Mouse (Mus musculus) embryonic fibroblast, embryonic 13.5 days (primary cell): ENCODE measurements around the gene Rpl10. TPM values are rescaled to one million over a fixed set of nuclear protein-coding genes. Genes with fewer than 3 reads are reported as not detected.

Experiments
- H3K27ac ChIP-seq: 2 replicates; pipeline ENCODE4 v1.5.1; 2012; ENCODE audit warnings: low read length, control low read depth, inconsistent platforms; ENCODE audit not compliant: insufficient read depth
- H3K4me1 ChIP-seq: 2 replicates; pipeline ENCODE4 v1.6.1; 2011; ENCODE audit warnings: low read length; ENCODE audit not compliant: control insufficient read depth, insufficient read depth
- H3K4me3 ChIP-seq: 2 replicates; pipeline ENCODE4 v1.5.1; 2011; ENCODE audit warnings: mild to moderate bottlenecking, control low read depth, low read length; ENCODE audit not compliant: insufficient read depth
- CTCF ChIP-seq: IDR thresholded peaks from 2 replicates; pipeline ENCODE4 v1.5.1; 2011; ENCODE audit warnings: mild to moderate bottlenecking, control low read depth, low read length, moderate library complexity, borderline replicate concordance; ENCODE audit not compliant: insufficient read depth
- POLR2A ChIP-seq: IDR thresholded peaks from 2 replicates; pipeline ENCODE4 v1.6.1; 2011; ENCODE audit warnings: low read depth, mild to moderate bottlenecking, control low read depth, low read length, moderate library complexity
- polyA plus RNA-seq: library from polyadenylated mRNA; stranded (reverse); fragments of >200 nt; gene quantifications from 2 replicates; pipeline ENCODE4 v1.2.4, GENCODE M21; 2011; ENCODE audit warnings: low read depth; ENCODE audit not compliant: missing spikeins, insufficient read length

Gene Rpl10
- polyA plus RNA-seq, 1 experiment = 311 TPM

- Histone ChIP-seq H3K27ac (no peak overlapping the region), H3K4me1 (0 out of 2 replicates have a peak, but pooled peaks cover 2% of the 10 kb centered on the region)
- TF ChIP-seq CTCF (no peak), POLR2A (no peak)
These were observed 7.3 kb downstream of the Rpl10 start for GRCm38 (mm10) chrX:74277916-74278315.

GRCm38 (mm10) chrX:74281041-74281731, 10.6 kb downstream of the Rpl10 start:
- H3K4me3 ChIP-seq = peak overlapping the region; percentile 44
- TF ChIP-seq CTCF (no peak), POLR2A (peak; percentile 48)
- peak overlapping the region; percentile 35 for H3K27ac ChIP-seq
- no peaks in the 10 kb centered on the region for H3K4me1 ChIP-seq

More at GRCm38 (mm10) chrX:74277916-74278315, 7.3 kb downstream of the Rpl10 start:
- H3K4me3 ChIP-seq = no peak overlapping the region

- Histone ChIP-seq H3K4me3 (peak within 1 kb of the TSS; percentile 87), H3K27ac (peak within 1 kb of the TSS; percentile 86)
- peak; percentile 65 for TF ChIP-seq POLR2A
- TF ChIP-seq CTCF = no peak
These were observed 11.3 kb downstream of the Rpl10 start, which contains the start of the genes Taz and Dnase1l1 for GRCm38 (mm10) chrX:74281732-74282394. Taz (plus strand) TSS chrX:74281912. Dnase1l1 (minus strand) TSS chrX:74282337.

GRCm38 (mm10) chrX:74282395-74283091, 11.9 kb downstream of the Rpl10 start:
- Histone ChIP-seq H3K27ac (peak overlapping the region; percentile 86), H3K4me3 (peak overlapping the region; percentile 87), H3K4me1 (no peaks in the 10 kb centered on the region)
- peak; percentile 83 for TF ChIP-seq POLR2A
- no peak for TF ChIP-seq CTCF

More at GRCm38 (mm10) chrX:74281732-74282394, 11.3 kb downstream of the Rpl10 start, which contains the start of the genes Taz and Dnase1l1:
- no peaks in the 10 kb centered on the region for H3K4me1 ChIP-seq

- Histone ChIP-seq H3K4me1 (no peaks in the 10 kb centered on the region), H3K4me3 (peak overlapping the region; percentile 87), H3K27ac (peak overlapping the region; percentile 47; the same call in 1 of the 2 replicates)
- TF ChIP-seq POLR2A (no peak), CTCF (no peak)
These were observed 12.5 kb downstream of the Rpl10 start for GRCm38 (mm10) chrX:74283092-74283437.

GRCm38 (mm10) chrX:74293431-74293830, 22.8 kb downstream of the Rpl10 start:
- Histone ChIP-seq H3K4me3 (no peak overlapping the region), H3K4me1 (no peaks in the 10 kb centered on the region; the same call in 1 of the 2 replicates), H3K27ac (no peak overlapping the region)
- TF ChIP-seq POLR2A (no peak), CTCF (no peak)

GRCm38 (mm10) chrX:74296538-74297448, 26.2 kb downstream of the Rpl10 start, which contains the start of gene Atp6ap1:
Atp6ap1 (plus strand) TSS chrX:74297097.
- TF ChIP-seq POLR2A = peak; percentile 93
- TF ChIP-seq CTCF = no peak
- Histone ChIP-seq H3K4me1 (no peaks in the 10 kb centered on the region; the same call in 1 of the 2 replicates), H3K27ac (peak within 1 kb of the TSS; percentile 41), H3K4me3 (peak within 1 kb of the TSS; percentile 73)

- no peak for TF ChIP-seq CTCF
- TF ChIP-seq POLR2A = no peak
- H3K4me1 ChIP-seq = no peaks in the 10 kb centered on the region; the same call in 1 of the 2 replicates
- no peak overlapping the region for H3K4me3 ChIP-seq
- no peak overlapping the region for H3K27ac ChIP-seq
These were observed 27.7 kb downstream of the Rpl10 start for GRCm38 (mm10) chrX:74298348-74298747.

- TF ChIP-seq CTCF = no peak
- no peak overlapping the region for H3K27ac ChIP-seq
- no peaks in the 10 kb centered on the region; the same call in 1 of the 2 replicates for H3K4me1 ChIP-seq
- no peak overlapping the region for H3K4me3 ChIP-seq
These were observed 29.1 kb downstream of the Rpl10 start for GRCm38 (mm10) chrX:74299721-74300120.
